Mouse (Mus musculus): ENCODE data around the gene Itpr2. TPM values are rescaled to one million over a fixed set of nuclear protein-coding genes. Genes with fewer than 3 reads are reported as not detected.
"Not testable (repeated sequence)": the region's sequence is repeated elsewhere in the genome, so short reads cannot be mapped to it uniquely, and the experiment has no call there.

Gene Itpr2
- polyA plus RNA-seq, 1 experiment from 2014 or later, result 2.5 TPM

DNA sequence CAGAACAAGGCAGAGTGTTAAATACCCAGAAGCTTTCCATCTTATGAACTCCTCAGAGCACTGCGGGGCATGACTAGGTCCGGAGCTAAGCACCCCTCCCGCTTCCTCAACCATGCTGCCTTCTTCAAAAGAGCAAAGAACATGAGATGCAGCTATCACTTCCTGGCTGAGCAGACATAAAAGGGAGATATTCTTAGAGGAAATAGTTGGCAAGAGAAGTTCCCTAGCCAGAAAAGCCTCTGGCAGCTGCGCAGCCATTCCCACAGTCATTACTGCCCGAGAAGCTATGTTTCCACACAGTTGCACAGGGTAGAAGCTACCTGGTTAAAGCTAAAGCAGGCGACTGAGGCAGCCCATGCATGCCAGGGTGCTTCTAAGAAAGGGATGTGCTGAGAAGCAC is 20.6 kb downstream of the Itpr2 start:
- 77% methylated on average over 6 of the region's 6 CpGs for WGBS
- Histone ChIP-seq H3K27ac (no peak overlapping the region), H3K4me1 (no peaks in the 10 kb centered on the region), H3K36me3 (ENCODE audit: poor library complexity, severe bottlenecking) (no peaks in the 10 kb centered on the region), H3K9ac (no peak overlapping the region), H3K4me3 (no peak overlapping the region), H3K9me3 (replicated peaks) (no peaks in the 10 kb centered on the region), H3K27me3 (no peaks in the 10 kb centered on the region), H3K4me2 (no peak overlapping the region)
- ATAC-seq, result no peak

DNA sequence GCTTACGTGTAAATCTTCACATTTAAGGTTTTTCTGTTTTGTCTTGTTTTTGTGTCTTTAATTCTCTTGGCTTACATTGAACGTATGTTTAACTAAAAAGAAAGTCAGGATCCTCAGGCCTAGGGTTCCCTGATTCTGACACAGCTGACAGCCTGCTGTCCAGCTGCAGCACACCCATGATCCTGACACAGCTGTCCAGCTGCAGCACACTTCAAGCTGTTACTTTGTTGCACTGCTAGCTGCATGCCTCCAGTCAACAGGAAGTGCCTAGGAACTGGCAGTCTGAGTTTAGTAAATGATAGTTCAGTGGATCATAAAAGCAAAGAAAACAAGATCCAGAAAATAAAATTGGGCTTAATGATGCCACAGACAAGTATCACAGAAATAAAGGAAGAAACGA is 21.1 kb downstream of the Itpr2 start:
- Histone ChIP-seq H3K27me3 (no peaks in the 10 kb centered on the region), H3K27ac (no peak overlapping the region), H3K9me3 (replicated peaks) (no peaks in the 10 kb centered on the region), H3K36me3 (ENCODE audit: poor library complexity, severe bottlenecking) (no peaks in the 10 kb centered on the region), H3K4me2 (no peak overlapping the region), H3K4me3 (no peak overlapping the region), H3K9ac (no peak overlapping the region), H3K4me1 (no peaks in the 10 kb centered on the region)
- ATAC-seq, result no peak
- 89% methylated on average over 3 of the region's 3 CpGs for WGBS

DNA sequence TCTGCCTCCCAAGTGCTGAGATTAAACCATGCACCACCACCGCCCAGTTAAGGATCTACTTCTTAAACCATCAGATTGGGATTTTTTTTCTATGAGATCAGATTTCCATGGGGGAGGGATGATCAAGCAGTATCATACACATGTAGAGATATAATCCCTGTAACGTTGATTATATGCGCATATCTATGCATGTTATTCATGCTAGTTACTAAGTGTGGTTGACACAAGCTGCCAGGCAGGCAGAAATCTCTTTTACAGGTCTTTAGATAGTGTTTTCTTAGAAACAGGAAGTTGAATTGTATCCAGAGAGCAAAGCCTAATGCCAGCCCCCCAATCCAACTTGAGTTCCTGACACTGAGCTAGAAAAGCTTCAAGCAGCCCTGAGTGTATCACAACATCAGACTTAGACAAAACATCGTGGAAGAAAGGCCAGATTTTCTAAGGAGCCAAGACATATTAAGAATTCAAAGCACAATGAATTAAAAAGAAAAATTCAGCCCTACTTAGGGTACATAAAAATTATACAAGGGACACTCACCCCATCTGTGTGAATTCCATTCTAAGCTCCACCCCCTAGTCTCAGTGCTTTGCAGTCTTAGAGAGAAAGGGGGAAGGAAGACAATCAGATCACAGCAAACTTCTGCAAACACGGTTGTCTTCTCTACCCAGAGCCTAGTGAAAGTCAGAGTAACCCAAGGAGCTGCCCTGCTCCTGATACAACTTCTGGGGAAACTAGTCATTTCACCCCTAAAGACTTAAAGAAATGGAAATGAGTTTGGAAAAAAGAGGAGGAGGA is 22.9 kb downstream of the Itpr2 start:
- Histone ChIP-seq H3K27me3 (no peaks in the 10 kb centered on the region), H3K4me1 (no peaks in the 10 kb centered on the region), H3K4me3 (no peak overlapping the region), H3K36me3 (ENCODE audit: poor library complexity, severe bottlenecking) (no peaks in the 10 kb centered on the region), H3K4me2 (no peak overlapping the region), H3K9ac (no peak overlapping the region), H3K9me3 (replicated peaks) (no peaks in the 10 kb centered on the region), H3K27ac (no peak overlapping the region)
- WGBS, result 76% methylated on average over 5 of the region's 5 CpGs
- ATAC-seq, result no peak

DNA sequence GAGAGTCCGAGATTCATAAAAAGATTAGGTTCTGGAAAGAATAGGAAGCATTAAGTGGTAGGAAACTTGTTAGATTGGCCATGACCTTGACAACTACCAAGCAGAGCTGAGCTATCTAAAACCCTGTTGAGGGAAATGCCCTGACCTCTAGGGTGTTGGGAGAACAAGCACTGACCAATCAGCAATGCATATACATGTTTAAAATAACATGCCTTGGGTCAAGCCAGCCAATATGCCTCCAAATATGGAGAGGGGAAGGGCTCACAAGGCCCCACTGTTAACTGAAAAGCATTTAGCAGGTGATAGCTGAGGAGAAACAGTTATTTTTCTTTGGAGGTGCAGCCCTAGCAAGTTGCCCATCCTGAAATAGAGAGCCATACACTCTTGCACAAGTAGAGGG is 25.2 kb downstream of the Itpr2 start:
- Histone ChIP-seq H3K36me3 (ENCODE audit: poor library complexity, severe bottlenecking) (no peaks in the 10 kb centered on the region), H3K4me1 (no peaks in the 10 kb centered on the region), H3K4me3 (no peak overlapping the region), H3K27me3 (no peaks in the 10 kb centered on the region), H3K4me2 (no peak overlapping the region), H3K9ac (no peak overlapping the region), H3K27ac (no peak overlapping the region), H3K9me3 (replicated peaks) (no peaks in the 10 kb centered on the region)
- 78% methylated on average over 1 of the region's 1 CpGs for WGBS
- no peak for ATAC-seq

DNA sequence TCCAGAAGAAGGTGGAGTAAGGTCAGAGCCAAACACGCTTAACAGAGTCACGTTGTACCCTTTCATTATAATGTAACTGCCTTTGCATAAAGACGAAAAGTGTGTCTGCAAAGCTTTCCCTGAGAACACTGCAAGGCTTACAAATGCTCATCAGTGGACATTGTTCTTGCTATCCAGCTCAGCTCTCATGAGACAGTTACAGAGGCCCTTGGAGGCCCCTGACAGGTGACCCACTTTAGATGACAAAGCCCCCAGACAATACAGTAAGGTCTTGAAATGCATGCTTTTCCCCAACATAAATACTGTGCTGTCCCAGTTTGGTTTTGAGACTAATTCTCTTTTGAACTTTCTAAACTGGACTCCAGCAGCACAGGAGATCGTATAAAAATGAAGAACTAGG is 27.9 kb downstream of the Itpr2 start:
- H3K4me1 ChIP-seq, result no peaks in the 10 kb centered on the region
- H3K27me3 ChIP-seq, result no peaks in the 10 kb centered on the region
- no peak overlapping the region for H3K27ac ChIP-seq
- H3K4me2 ChIP-seq, result no peak overlapping the region
- no peak for ATAC-seq
- H3K9me3 ChIP-seq (replicated peaks), result no peaks in the 10 kb centered on the region
- no peak overlapping the region for H3K4me3 ChIP-seq
- 71% methylated on average over 4 of the region's 4 CpGs for WGBS
- H3K9ac ChIP-seq, result no peak overlapping the region
- no peaks in the 10 kb centered on the region for H3K36me3 ChIP-seq (ENCODE audit: poor library complexity, severe bottlenecking)

DNA sequence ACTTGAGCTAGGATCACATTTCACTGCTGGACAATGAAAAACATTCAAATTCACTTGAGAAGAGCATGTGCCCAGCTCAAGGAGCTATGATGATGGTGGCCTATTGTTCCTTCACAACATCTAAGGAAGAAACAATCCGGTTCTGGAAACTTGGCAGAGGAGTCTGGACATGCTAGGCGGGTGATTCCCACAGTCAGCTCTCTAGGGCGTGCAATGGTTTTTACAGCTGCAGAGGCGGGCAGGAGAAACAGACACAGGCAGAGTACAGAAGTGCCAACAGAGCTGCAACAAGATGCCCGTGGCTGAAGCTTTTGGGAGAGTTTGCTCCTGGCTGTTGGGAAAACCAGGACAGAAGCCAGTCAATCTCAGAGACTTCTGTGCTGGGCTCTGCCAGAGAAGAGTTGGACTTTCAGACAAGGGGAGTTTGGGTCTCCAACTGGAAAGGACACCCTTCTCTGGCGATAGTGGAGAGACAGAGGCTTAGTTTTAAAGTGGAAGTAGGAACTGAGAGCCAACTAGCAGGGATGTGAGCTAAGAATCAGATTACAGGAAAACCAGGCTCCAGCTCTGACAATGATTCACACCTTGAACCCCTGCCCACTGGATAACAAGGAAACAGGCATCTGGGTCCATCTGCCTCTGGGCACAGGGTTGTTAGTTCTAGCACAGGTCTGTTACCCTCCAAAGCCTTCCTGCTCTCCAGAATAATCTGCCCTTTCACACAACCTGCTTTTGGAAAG is 28.6 kb downstream of the Itpr2 start:
- no peaks in the 10 kb centered on the region for H3K4me1 ChIP-seq
- no peak overlapping the region for H3K4me2 ChIP-seq
- H3K4me3 ChIP-seq, result no peak overlapping the region
- H3K27ac ChIP-seq, result no peak overlapping the region
- no peaks in the 10 kb centered on the region for H3K9me3 ChIP-seq (replicated peaks)
- no peak for ATAC-seq
- no peaks in the 10 kb centered on the region for H3K36me3 ChIP-seq (ENCODE audit: poor library complexity, severe bottlenecking)
- WGBS, result 79% methylated on average over 6 of the region's 6 CpGs
- no peak overlapping the region for H3K9ac ChIP-seq
- H3K27me3 ChIP-seq, result no peaks in the 10 kb centered on the region

DNA sequence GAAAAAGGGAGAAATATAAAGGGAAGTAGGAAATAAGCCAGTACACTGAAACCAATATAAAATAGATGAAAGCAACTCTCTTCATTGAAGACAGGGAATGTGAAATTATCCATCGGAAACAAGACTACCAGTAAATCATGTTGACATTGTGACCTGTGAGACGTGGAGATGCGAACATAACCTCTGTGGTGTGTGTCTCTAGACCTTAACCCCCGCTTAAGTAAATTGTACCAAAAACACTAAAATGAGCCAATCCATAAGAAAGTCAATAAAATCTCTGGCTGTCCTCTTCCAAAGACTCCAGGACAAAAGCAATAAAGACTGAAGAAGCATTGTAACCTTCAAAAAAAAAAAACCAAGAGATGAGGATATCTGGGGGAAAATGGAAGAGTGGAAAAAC is 31.6 kb downstream of the Itpr2 start:
- ATAC-seq, result no peak
- no peak overlapping the region for H3K4me3 ChIP-seq
- H3K27me3 ChIP-seq, result no peaks in the 10 kb centered on the region
- H3K9me3 ChIP-seq (replicated peaks), result no peaks in the 10 kb centered on the region
- H3K4me2 ChIP-seq, result no peak overlapping the region
- H3K4me1 ChIP-seq, result no peaks in the 10 kb centered on the region
- 94% methylated on average over 4 of the region's 4 CpGs for WGBS
- H3K27ac ChIP-seq, result no peak overlapping the region
- H3K36me3 ChIP-seq (ENCODE audit: poor library complexity, severe bottlenecking), result no peaks in the 10 kb centered on the region
- H3K9ac ChIP-seq, result no peak overlapping the region

DNA sequence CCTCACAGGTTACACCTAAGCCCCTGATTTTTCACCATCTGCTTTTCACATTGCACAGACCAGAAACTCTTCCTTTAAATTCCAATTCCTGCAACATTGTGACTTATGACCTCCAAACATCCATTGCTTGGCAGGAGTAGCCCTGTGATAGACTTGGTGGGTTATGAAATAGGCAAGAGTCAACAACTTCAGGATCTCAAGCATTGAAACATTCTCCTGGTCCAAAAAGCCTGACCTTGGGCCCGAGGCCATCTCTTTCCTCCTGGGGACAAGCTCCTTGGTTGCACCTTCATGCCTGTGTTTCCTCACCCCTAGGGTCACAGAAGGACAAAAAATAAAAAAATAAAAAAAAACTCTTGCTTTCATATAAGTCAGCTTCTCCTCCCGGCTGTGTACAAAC is 32.1 kb downstream of the Itpr2 start:
- H3K9ac ChIP-seq, result no peak overlapping the region
- 88% methylated on average over 2 of the region's 2 CpGs for WGBS

DNA sequence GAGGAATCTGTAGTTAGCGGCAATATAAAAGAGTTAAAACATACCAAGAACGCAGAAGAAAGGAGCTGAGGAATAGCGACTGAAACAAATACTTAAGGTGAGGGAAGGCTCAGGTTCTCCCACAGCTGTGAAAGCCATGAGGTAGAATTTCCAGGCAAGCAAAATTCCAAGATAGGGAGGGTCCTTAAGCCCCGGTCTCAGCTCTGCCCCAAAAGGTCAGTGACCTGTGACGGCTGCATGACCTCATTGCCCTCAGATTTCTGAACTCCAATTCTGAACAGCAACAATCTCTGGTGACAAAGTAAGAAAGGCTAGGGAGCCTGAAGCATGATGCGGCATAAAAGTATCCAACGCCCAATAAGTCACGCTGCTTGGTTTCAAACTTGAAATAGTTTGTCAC is 33.7 kb downstream of the Itpr2 start:
- Histone ChIP-seq H3K9me3 (replicated peaks) (no peaks in the 10 kb centered on the region), H3K4me1 (no peaks in the 10 kb centered on the region), H3K27me3 (no peaks in the 10 kb centered on the region), H3K4me3 (no peak overlapping the region), H3K9ac (no peak overlapping the region), H3K27ac (no peak overlapping the region), H3K36me3 (ENCODE audit: poor library complexity, severe bottlenecking) (no peaks in the 10 kb centered on the region), H3K4me2 (no peak overlapping the region)
- 66% methylated on average over 8 of the region's 8 CpGs for WGBS
- ATAC-seq, result no peak

More for the DNA sequence above, 32.1 kb downstream of the Itpr2 start:
- Histone ChIP-seq H3K27me3 (no peaks in the 10 kb centered on the region), H3K4me3 (no peak overlapping the region), H3K4me1 (no peaks in the 10 kb centered on the region), H3K27ac (no peak overlapping the region), H3K4me2 (no peak overlapping the region), H3K36me3 (ENCODE audit: poor library complexity, severe bottlenecking) (no peaks in the 10 kb centered on the region), H3K9me3 (replicated peaks) (no peaks in the 10 kb centered on the region)
- no peak for ATAC-seq

DNA sequence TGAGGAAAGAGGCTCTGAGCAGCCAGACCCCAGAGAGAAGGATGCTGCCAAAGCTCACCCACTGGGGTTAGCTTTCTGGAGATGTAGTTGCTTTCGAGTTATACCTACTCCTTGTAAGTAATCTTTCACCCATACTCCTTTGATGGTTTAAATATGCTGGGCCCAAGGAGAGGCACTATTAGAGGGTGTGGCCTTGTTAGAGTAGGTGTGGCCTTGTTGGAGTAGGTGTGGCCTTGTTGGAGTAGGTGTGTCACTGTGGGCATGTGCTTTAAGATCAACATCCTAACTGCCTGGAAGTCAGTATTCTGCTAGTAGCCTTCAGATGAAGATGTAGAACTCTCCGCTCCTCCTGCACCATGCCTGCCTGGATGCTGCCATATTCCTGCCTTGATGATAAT is 37.4 kb downstream of the Itpr2 start:
- H3K36me3 ChIP-seq (ENCODE audit: poor library complexity, severe bottlenecking); H3K9ac ChIP-seq; H3K4me2 ChIP-seq; H3K4me3 ChIP-seq; H3K4me1 ChIP-seq; H3K27me3 ChIP-seq; H3K27ac ChIP-seq; H3K9me3 ChIP-seq (replicated peaks); ATAC-seq: not testable (repeated sequence)
- 89% methylated on average over 2 of the region's 2 CpGs for whole genome bisulfite sequencing

DNA sequence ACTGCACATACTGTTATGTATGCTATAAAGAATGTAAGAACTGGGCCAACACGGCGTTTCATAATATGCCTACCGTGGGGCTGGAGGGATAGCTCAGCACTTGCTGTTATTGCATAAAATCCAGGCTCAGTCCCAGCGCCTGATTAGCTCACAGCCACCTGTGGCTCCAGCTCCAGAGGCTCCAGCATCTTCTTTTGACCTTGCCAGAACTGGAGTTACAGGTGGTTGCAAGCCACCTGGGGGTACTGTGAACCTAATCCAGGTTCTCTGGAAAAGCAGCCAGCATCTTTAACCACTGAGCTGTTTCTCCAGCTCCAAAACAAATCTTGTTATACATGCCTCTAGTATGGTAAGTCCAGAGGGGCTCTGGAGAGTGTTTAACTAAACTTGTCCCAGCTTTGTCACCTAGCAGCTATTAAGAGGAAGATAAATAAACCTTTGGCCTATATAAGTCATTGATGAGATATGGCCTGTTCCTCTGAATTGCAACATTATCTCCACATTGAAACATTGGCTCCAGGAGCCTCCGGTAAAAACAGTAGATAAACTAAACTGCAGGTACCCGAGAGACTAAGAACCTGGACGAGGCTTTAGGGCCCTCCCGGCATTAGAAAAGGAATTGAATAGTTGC is 37.9 kb downstream of the Itpr2 start:
- Histone ChIP-seq H3K4me1 (no peaks in the 10 kb centered on the region), H3K27me3 (no peaks in the 10 kb centered on the region), H3K9me3 (replicated peaks) (no peaks in the 10 kb centered on the region), H3K4me2 (no peak overlapping the region), H3K36me3 (ENCODE audit: poor library complexity, severe bottlenecking) (no peaks in the 10 kb centered on the region), H3K4me3 (no peak overlapping the region), H3K9ac (no peak overlapping the region), H3K27ac (no peak overlapping the region)
- no peak for ATAC-seq
- 94% methylated on average over 8 of the region's 8 CpGs for WGBS

DNA sequence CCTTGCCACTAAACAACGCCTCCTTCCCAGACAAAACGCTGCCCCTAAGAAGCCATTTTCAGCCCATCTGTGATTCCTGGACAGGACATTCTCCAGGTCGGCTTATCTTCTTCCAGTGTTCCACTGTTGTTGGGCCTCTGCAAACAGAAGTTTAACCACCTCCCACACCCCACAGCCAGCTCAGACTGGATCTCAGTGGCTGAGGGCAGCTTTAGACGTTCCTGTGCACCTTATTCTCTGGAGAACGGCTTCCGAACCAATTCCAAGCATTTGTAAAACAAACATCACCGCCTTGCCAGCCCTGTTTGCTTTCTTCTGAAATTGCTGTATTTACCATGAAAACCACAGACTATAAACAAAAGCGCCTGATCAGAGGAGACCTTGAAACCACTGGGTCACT is 41.1 kb downstream of the Itpr2 start:
- H3K4me2 ChIP-seq, result no peak overlapping the region
- ATAC-seq, result no peak
- WGBS, result 89% methylated on average over 8 of the region's 8 CpGs

More for the DNA sequence above, 41.1 kb downstream of the Itpr2 start:
- peaks cover 8% of the 10 kb centered on the region for H3K4me1 ChIP-seq
- H3K27me3 ChIP-seq, result no peaks in the 10 kb centered on the region
- no peak overlapping the region for H3K27ac ChIP-seq
- H3K9me3 ChIP-seq (replicated peaks), result no peaks in the 10 kb centered on the region
- no peak overlapping the region for H3K4me3 ChIP-seq
- no peak overlapping the region for H3K9ac ChIP-seq
- no peaks in the 10 kb centered on the region for H3K36me3 ChIP-seq (ENCODE audit: poor library complexity, severe bottlenecking)
